Mouse (Mus musculus) C2C12 (cell line): ENCODE data around the gene Efr3b. TPM values are rescaled to one million over a fixed set of nuclear protein-coding genes. Genes with fewer than 3 reads are reported as not detected.

Experiments used
- H3K27me3 ChIP-seq: one replicate; pipeline ENCODE4 v1.6.1; 2011; ENCODE audit not compliant: control insufficient read depth, insufficient read depth, insufficient read length
- H3K36me3 ChIP-seq: one replicate; pipeline ENCODE4 v1.6.1; 2011; ENCODE audit not compliant: control insufficient read depth, insufficient read depth
- H3K4me3 ChIP-seq: one replicate; pipeline ENCODE4 v1.5.1; 2011; ENCODE audit warnings: mild to moderate bottlenecking, control low read depth; ENCODE audit not compliant: poor library complexity, insufficient read depth, severe bottlenecking
- H3K79me2 ChIP-seq: one replicate; pipeline ENCODE4 v1.6.1; 2011; ENCODE audit not compliant: control insufficient read depth, insufficient read depth
- H3K79me3 ChIP-seq: one replicate; pipeline ENCODE4 v1.6.1; 2011; ENCODE audit warnings: low read depth, control low read depth
- H3ac ChIP-seq: one replicate; pipeline ENCODE3; 2011; ENCODE audit warnings: low read depth; ENCODE audit not compliant: control insufficient read depth, insufficient read length
- CEBPB ChIP-seq: IDR thresholded peaks from one replicate; pipeline ENCODE4 v1.6.1; 2011; ENCODE audit warnings: low read depth, mild to moderate bottlenecking, control low read depth, moderate library complexity
- CTCF ChIP-seq: IDR thresholded peaks from one replicate; pipeline ENCODE4 v1.5.1; 2011; ENCODE audit not compliant: control insufficient read depth, insufficient read depth, insufficient read length
- FOSL1 ChIP-seq: IDR thresholded peaks from one replicate; pipeline ENCODE4 v1.8.0; 2011; ENCODE audit warnings: mild to moderate bottlenecking, low read length; ENCODE audit not compliant: poor library complexity, insufficient read depth, severe bottlenecking
- MAX ChIP-seq: IDR thresholded peaks from one replicate; pipeline ENCODE4 v1.6.1; 2011; ENCODE audit warnings: mild to moderate bottlenecking, control low read depth
- MYOD1 ChIP-seq: IDR thresholded peaks from one replicate; pipeline ENCODE4 v1.6.1; 2011; ENCODE audit warnings: low read depth; ENCODE audit not compliant: control insufficient read depth, insufficient read length
- MYOG ChIP-seq: IDR thresholded peaks from one replicate; pipeline ENCODE4 v1.6.1; 2011; ENCODE audit not compliant: control insufficient read depth, insufficient read length; ENCODE audit errors: extremely low read depth
- USF1 ChIP-seq: IDR thresholded peaks from one replicate; pipeline ENCODE4 v1.6.1; 2011; ENCODE audit warnings: low read depth, mild to moderate bottlenecking, control low read depth, moderate library complexity
- polyA plus RNA-seq: library from polyadenylated mRNA; unstranded; fragments of >200 nt; fragmentation: generic; extraction: Trizol; gene quantifications from one replicate; pipeline ENCODE4 v1.2.1, GENCODE M21; 2012; ENCODE audit warnings: missing spikeins

Gene Efr3b
- polyA plus RNA-seq, 1 experiment = 0.09 TPM

DNA sequence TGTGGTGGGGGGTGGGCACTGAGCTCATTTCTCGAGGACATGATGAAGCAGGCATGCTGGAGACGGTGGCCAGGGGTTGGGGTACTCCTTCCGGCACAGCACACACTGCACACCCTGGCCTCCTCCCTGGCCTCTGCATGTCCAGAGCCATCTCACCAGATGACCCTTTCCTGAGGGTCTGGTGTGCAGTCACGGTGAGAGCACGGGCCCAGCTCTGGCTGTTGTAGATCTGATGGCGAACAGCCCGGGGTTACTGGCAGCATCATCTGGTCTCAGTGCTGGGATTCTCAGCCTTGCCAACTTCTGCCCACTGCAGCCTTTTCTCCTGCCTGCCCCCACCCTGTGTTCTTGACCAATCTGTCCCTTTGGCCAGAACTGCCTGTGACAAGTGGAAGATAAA, 32.6 kb downstream of the Efr3b start:
- TF ChIP-seq CTCF = no peak
- TF ChIP-seq USF1 = no peak
- TF ChIP-seq MYOD1 = no peak
- no peak for TF ChIP-seq MYOG
- TF ChIP-seq CEBPB = no peak
- TF ChIP-seq MAX = no peak
- no peak for TF ChIP-seq FOSL1
- Histone ChIP-seq H3K79me2 (no peaks in the 10 kb centered on the region), H3K36me3 (no peaks in the 10 kb centered on the region), H3ac (no peak overlapping the region), H3K4me3 (no peak overlapping the region), H3K27me3 (peaks cover 9% of the 10 kb centered on the region), H3K79me3 (no peaks in the 10 kb centered on the region)

DNA sequence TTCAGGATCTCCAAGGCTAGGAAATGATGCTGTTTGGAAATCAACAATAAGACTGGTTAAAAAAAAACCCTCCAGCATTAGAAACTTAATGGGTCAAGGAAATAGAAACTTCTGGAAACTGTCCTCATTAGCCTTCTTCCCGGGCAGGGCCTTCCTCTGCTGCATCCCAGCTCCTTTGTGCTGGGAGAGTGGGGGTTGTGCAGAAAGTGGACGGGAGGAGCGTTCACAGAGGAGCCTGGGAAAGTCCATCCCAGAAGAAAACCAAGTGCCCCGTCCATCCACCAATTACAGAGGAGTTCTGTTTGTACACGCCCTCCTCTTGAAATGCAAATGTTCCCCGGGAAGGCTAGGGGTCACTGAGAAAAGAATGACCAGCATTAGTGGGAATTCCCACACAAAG, 34.1 kb downstream of the Efr3b start:
- H3K79me3 ChIP-seq = no peaks in the 10 kb centered on the region
- H3K36me3 ChIP-seq = no peaks in the 10 kb centered on the region
- no peak overlapping the region for H3ac ChIP-seq
- peaks cover 6% of the 10 kb centered on the region for H3K27me3 ChIP-seq
- H3K4me3 ChIP-seq = no peak overlapping the region
- TF ChIP-seq MAX (no peak), MYOD1 (no peak), FOSL1 (no peak), MYOG (no peak), CEBPB (no peak), USF1 (no peak), CTCF (no peak)
- no peaks in the 10 kb centered on the region for H3K79me2 ChIP-seq

DNA sequence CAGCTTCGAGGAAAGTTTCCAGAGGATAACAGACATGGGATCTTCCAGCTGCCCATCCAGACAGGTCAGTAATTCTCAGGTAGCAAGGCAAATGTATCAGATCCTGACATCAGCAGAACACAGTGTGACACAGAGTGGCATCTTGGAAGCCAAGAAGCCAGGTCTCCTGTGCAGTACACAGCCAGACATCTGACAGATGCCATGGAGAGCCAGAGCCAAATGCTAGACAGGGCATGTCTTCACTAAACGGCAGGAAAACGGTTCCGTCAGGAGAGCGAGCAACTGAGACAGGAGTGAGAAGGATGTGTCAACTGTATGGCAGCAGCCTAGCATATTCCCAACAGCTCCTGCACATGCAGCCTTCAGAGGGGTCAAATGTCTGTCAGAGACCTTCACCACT, 38.3 kb downstream of the Efr3b start:
- no peak overlapping the region for H3ac ChIP-seq
- TF ChIP-seq FOSL1 (no peak), MAX (no peak), USF1 (no peak), MYOG (no peak), MYOD1 (no peak), CEBPB (no peak), CTCF (no peak)
- no peak overlapping the region for H3K4me3 ChIP-seq
- H3K79me2 ChIP-seq = no peaks in the 10 kb centered on the region
- no peaks in the 10 kb centered on the region for H3K27me3 ChIP-seq
- H3K36me3 ChIP-seq = no peaks in the 10 kb centered on the region
- no peaks in the 10 kb centered on the region for H3K79me3 ChIP-seq

DNA sequence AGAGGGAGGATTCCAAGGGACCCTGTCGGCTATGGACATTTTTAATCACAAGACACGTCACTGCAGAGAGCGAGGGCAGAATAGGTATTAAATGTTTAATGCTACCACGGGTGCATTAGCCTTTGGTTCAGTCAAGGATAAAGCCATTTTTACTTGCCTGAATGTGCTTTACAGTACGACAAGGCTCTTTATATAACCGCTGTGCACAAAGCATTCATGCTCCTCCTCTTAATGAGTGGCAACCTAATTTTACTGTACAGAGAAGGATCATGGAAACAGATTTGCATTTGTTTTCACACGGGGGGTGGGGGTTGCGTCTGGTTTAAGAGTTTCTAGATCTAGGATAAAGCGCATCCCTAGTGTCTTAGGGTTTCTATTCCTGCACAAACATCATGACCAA, 42.0 kb downstream of the Efr3b start:
- H3K27me3 ChIP-seq = peaks cover 4% of the 10 kb centered on the region
- no peaks in the 10 kb centered on the region for H3K79me2 ChIP-seq
- TF ChIP-seq CEBPB = no peak
- TF ChIP-seq MYOD1 = no peak
- no peak for TF ChIP-seq CTCF
- TF ChIP-seq MAX = no peak
- no peak for TF ChIP-seq USF1
- TF ChIP-seq FOSL1 = no peak
- no peak for TF ChIP-seq MYOG
- H3K4me3 ChIP-seq = no peak overlapping the region
- H3K79me3 ChIP-seq = no peaks in the 10 kb centered on the region
- no peak overlapping the region for H3ac ChIP-seq
- no peaks in the 10 kb centered on the region for H3K36me3 ChIP-seq

DNA sequence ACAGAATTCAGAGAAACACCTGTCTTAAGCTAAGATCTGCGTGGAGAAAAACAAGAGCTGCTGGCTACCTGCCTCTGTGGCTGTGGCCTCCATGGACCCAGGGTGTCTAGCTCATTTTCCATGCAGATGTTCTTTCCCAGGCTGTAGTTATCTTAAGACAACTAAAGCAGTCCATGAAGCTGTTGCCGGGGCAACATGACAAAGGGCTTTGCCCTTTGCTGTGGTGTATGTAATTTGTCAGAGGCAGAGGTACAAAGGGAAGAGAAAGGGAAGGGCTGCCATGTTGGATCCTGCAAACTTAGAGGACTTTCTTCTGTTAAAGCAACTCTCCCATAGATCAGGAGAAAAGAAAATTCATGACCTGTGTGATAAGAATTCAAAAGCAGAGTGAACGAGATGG, 47.7 kb downstream of the Efr3b start:
- TF ChIP-seq CTCF (no peak), MAX (no peak), MYOG (no peak), MYOD1 (no peak), CEBPB (no peak), FOSL1 (no peak), USF1 (no peak)
- Histone ChIP-seq H3K4me3 (no peak overlapping the region), H3K79me3 (no peaks in the 10 kb centered on the region), H3K36me3 (no peaks in the 10 kb centered on the region), H3K27me3 (peaks cover 9% of the 10 kb centered on the region), H3ac (no peak overlapping the region), H3K79me2 (no peaks in the 10 kb centered on the region)

DNA sequence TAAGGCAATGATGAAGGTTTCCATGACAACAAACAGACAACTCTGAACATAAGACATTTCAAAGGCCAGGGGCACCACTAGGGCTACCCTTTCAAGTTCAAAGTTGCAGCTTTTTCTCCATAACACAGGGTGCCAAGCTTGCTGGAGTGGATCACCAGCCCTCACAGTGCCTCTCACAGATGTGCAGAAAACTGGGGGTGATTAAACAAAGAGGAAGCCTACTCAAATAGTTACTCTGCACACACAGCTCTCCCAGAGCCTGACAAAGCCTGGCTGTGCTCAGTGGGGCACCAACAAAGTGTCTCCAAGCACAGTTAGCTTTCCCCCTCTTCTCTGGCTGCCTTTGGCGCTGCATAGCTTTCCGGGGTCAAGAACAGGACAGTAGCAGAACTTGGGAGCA, 48.8 kb downstream of the Efr3b start:
- Histone ChIP-seq H3K79me3 (no peaks in the 10 kb centered on the region), H3K4me3 (no peak overlapping the region), H3K79me2 (no peaks in the 10 kb centered on the region), H3K36me3 (no peaks in the 10 kb centered on the region), H3ac (no peak overlapping the region), H3K27me3 (peaks cover 11% of the 10 kb centered on the region)
- TF ChIP-seq CTCF = no peak
- no peak for TF ChIP-seq MYOD1
- no peak for TF ChIP-seq MAX
- no peak for TF ChIP-seq FOSL1
- no peak for TF ChIP-seq USF1
